Mouse (Mus musculus): ENCODE data around the gene Med20.

- TF ChIP-seq POLR2A (IDR thresholded peaks at IDR 0.05; ENCODE audit: low read depth, low read length) (no peak), CTCF (conservative IDR thresholded peaks at IDR 0.05; ENCODE audit: insufficient read depth, insufficient read length, low read depth, low read length) (no peak)
Measured at GRCm38 (mm10) chr17:47611661-47611982, 240 bp downstream of the Med20 start.
